Mouse (Mus musculus) embryonic facial prominence, embryonic 10.5 days (tissue): ENCODE data around the gene Pogk. TPM values are rescaled to one million over a fixed set of nuclear protein-coding genes. Genes with fewer than 3 reads are reported as not detected.

Experiments
- DNase-seq: peaks from one replicate; pipeline ENCODE4 v3.0.0-alpha.2; 2017; ENCODE audit warnings: low spot score
- H3K27ac ChIP-seq: fragments of 300-500 bp; sonication (generic); replicated peaks from 2 replicates; pipeline ENCODE4 v1.5.1; 2016; ENCODE audit warnings: mild to moderate bottlenecking
- H3K27me3 ChIP-seq: fragments of 300-500 bp; sonication (generic); replicated peaks from 2 replicates; pipeline ENCODE4 v1.6.1; 2016; ENCODE audit warnings: low read depth, mild to moderate bottlenecking; ENCODE audit not compliant: poor library complexity, severe bottlenecking
- H3K36me3 ChIP-seq: fragments of 300-500 bp; sonication (generic); replicated peaks from 2 replicates; pipeline ENCODE4 v1.6.1; 2016; ENCODE audit warnings: mild to moderate bottlenecking, moderate library complexity
- H3K4me1 ChIP-seq: fragments of 300-500 bp; sonication (generic); 2 replicates; pipeline ENCODE4 v1.6.1; 2016
- H3K4me3 ChIP-seq: fragments of 300-500 bp; sonication (generic); 2 replicates; pipeline ENCODE4 v1.5.1; 2016; ENCODE audit warnings: mild to moderate bottlenecking, moderate library complexity
- H3K9me3 ChIP-seq: fragments of 300-500 bp; sonication (generic); 2 replicates; pipeline ENCODE4 v1.6.1; 2016; ENCODE audit warnings: mild to moderate bottlenecking
- WGBS: fragments of 180-500 bp; shearing (Covaris S2); methylation state at CpG from one replicate; pipeline ENCODE4 v1.1.7; 2016; 5-methylcytosine and 5-hydroxymethylcytosine counted together
- polyA plus RNA-seq: library from polyadenylated mRNA; unstranded; fragments of >200 nt; fragmentation: Nextera tagmentation; extraction: Ambion mirVana; gene quantifications from 2 replicates; pipeline ENCODE4 v1.2.1, GENCODE M21; 2016

Gene Pogk
- polyA plus RNA-seq: 27.5 and 28.2 TPM in 2 replicates

DNA sequence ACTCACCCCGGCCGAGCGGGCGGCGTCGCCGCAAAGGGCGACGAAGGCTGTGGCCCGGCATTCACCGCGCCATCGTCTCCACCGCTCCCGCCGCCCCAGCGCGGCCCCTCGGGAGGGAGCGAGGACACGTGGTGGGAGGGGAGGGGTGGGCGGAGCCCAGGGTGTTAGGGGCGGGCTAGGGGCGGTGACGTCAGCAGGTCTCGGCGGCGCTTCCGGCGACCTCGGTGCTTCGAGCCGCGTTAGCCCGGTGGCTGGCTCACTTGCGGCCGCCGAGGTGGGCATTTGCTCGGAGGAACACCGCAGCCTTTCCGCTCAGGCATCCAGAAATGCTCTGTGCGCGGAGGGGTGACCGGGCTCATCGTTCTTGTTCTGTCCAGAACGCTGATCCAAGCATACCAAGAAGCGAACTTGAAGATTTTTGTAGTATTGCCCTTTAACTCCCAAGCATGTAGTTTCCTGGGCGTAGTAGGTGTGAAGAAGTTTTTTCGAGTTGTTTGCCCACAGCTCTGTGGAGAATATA is at the start of gene Pogk:
TSS of gene Pogk (minus strand) at position 163 of the 520 bp plus-strand sequence.
- Histone ChIP-seq H3K4me3 (peak within 1 kb of the TSS; percentile 84), H3K4me1 (peaks cover 24% of the 10 kb centered on the region), H3K9me3 (peaks cover 15% of the 10 kb centered on the region), H3K27me3 (no peaks in the 10 kb centered on the region), H3K36me3 (peaks cover 36% of the 10 kb centered on the region), H3K27ac (peak within 1 kb of the TSS; percentile 97)
- WGBS: 7% methylated on average over 49 of the region's 49 CpGs
- peak; percentile 93 for DNase-seq

DNA sequence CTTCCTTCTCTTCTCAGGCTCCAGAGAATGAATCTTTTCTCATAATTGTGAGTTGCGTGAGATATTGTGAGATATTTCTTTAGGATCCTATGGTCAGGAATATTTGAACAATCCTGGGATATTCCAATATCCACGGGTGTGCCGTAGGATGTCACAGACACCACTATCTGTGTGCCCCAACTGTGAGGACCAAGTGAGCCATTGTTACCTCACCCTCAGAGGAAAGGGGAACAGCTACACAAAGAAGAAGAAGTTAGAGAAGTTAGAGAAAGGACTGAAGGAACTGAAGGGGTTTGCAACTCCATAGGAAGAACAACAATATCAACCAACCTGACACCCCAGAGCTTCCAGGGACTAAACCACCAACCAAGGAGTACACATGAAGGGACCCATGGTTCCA is 32.3 kb upstream of the Pogk start:
- Histone ChIP-seq H3K36me3 (no peaks in the 10 kb centered on the region), H3K27me3 (no peaks in the 10 kb centered on the region), H3K4me3 (no peak overlapping the region), H3K4me1 (0 out of 2 replicates have a peak, but pooled peaks cover 4% of the 10 kb centered on the region), H3K27ac (no peak overlapping the region), H3K9me3 (no peaks in the 10 kb centered on the region)
- 90% methylated on average over 3 of the region's 3 CpGs for WGBS
- DNase-seq: no peak

GRCm38 (mm10) chr1:166439426-166439825 is 29.8 kb upstream of the Pogk start:
- Histone ChIP-seq H3K4me1 (no peaks in the 10 kb centered on the region), H3K27ac (no peak overlapping the region), H3K4me3 (no peak overlapping the region), H3K36me3 (no peaks in the 10 kb centered on the region), H3K9me3 (no peaks in the 10 kb centered on the region), H3K27me3 (no peaks in the 10 kb centered on the region)
- DNase-seq: no peak
- 69% methylated on average over 6 of the region's 6 CpGs for WGBS

DNA sequence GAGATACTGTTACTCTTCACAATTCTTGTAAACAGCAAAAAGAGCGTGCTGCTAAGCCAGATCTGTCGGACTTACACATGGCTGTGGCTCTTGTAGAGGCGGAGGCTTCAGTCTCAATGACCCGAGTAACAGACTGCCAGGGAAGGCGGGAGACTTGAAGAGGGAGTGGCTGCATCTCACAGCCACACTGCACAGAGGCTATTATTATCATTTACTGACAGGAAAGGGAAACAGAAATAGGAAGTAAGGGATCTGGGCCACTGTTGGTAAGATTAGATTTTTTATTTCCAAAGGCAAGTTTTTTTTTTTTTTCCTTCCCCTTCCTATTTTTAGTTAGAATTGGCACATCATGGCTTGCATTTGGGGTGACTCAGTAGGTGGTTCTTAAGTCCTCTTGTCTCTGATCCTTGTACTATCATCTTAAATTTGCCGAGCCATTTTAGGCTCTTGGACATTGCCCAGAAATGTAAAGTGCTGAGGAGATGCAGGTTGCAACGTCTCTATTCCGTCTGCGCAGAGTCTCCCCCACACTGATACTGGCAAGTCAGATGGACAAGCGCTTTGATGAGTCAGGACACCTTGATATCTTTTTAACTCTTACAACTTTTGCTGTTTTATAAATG is 20.3 kb upstream of the Pogk start:
- no peak for DNase-seq
- H3K4me1 ChIP-seq: no peaks in the 10 kb centered on the region
- 71% methylated on average over 10 of the region's 10 CpGs for WGBS

DNA sequence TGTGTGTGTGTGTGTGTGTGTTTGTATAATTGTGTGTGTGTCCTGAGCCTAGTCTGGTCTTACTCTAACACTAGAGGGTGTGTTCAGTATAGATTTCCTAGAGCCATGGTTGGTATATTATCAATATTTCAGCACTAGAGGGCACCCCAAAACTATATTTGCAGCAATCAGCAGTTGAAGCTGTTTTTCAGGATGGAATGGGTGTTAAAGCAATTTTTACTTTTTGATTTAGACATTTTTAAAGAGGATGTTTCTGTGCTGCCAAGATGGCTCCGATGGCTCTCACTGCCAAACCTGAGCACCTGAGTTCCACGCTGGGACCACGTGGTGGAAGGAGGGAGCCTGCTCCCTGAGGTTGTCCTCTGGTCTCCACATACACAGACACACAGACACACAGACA is 19.4 kb upstream of the Pogk start:
- H3K4me3 ChIP-seq: no peak overlapping the region
- 68% methylated on average over 3 of the region's 3 CpGs for WGBS
- no peaks in the 10 kb centered on the region for H3K36me3 ChIP-seq
- no peak for DNase-seq
- no peaks in the 10 kb centered on the region for H3K4me1 ChIP-seq
- H3K9me3 ChIP-seq: no peaks in the 10 kb centered on the region
- no peaks in the 10 kb centered on the region for H3K27me3 ChIP-seq
- H3K27ac ChIP-seq: no peak overlapping the region

More for the DNA sequence above, 20.3 kb upstream of the Pogk start:
- Histone ChIP-seq H3K27ac (no peak overlapping the region), H3K9me3 (no peaks in the 10 kb centered on the region), H3K27me3 (no peaks in the 10 kb centered on the region), H3K36me3 (no peaks in the 10 kb centered on the region), H3K4me3 (no peak overlapping the region)

- H3K27ac ChIP-seq: no peak overlapping the region
- WGBS: 86% methylated on average over 3 of the region's 3 CpGs
- no peak for DNase-seq
These were observed 2.6 kb upstream of the Pogk start for GRCm38 (mm10) chr1:166412266-166412665.

GRCm38 (mm10) chr1:166411541-166411940 is 1.9 kb upstream of the Pogk start:
- H3K4me3 ChIP-seq: no peak overlapping the region
- peaks cover 24% of the 10 kb centered on the region for H3K4me1 ChIP-seq
- 98% methylated on average over 1 of the region's 1 CpGs for WGBS
- DNase-seq: no peak
- H3K36me3 ChIP-seq: peaks cover 18% of the 10 kb centered on the region
- H3K27me3 ChIP-seq: no peaks in the 10 kb centered on the region
- H3K9me3 ChIP-seq: peaks cover 15% of the 10 kb centered on the region
- no peak overlapping the region for H3K27ac ChIP-seq

More at GRCm38 (mm10) chr1:166412266-166412665, 2.6 kb upstream of the Pogk start:
- peaks cover 24% of the 10 kb centered on the region for H3K4me1 ChIP-seq
- H3K36me3 ChIP-seq: peaks cover 11% of the 10 kb centered on the region
- peaks cover 15% of the 10 kb centered on the region for H3K9me3 ChIP-seq
- H3K4me3 ChIP-seq: no peak overlapping the region
- no peaks in the 10 kb centered on the region for H3K27me3 ChIP-seq

DNA sequence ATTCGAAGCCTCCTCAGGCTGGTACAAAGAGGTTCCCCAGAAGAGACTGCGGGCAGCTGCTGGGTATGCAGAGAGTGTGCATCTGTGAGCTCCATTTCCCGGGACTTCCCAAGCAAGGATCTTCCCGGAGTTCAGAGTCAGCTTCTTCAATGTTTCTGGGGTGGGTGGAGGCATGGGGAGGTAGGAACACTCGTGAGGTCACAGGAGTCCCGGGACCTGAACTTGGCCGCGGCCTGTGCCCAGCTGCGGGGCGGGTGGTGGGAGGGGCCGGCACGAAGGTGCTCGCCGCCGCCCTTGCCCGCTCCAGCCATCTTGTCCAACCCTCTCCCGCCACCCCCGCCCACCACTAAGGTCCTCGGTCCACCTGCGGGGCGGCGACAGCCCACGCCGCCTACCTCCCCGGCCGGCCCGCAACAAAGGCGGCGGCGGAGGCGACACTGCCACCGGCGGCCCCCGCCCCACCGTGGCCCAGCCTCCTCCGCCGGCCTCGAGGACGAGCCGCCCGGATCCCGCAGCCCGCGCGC is 424 bp downstream of the Pogk start:
- H3K9me3 ChIP-seq: peaks cover 15% of the 10 kb centered on the region
- DNase-seq: peak; percentile 70
- H3K36me3 ChIP-seq: peaks cover 41% of the 10 kb centered on the region
- H3K27ac ChIP-seq: peak overlapping the region; percentile 97
- peaks cover 24% of the 10 kb centered on the region for H3K4me1 ChIP-seq
- H3K4me3 ChIP-seq: peak overlapping the region; percentile 84
- WGBS: 2% methylated on average over 45 of the region's 45 CpGs
- no peaks in the 10 kb centered on the region for H3K27me3 ChIP-seq

GRCm38 (mm10) chr1:166403846-166404245 is 5.8 kb downstream of the Pogk start:
- Histone ChIP-seq H3K27ac (no peak overlapping the region), H3K27me3 (no peaks in the 10 kb centered on the region), H3K4me1 (peaks cover 10% of the 10 kb centered on the region), H3K36me3 (peaks cover 95% of the 10 kb centered on the region), H3K4me3 (no peak overlapping the region), H3K9me3 (no peaks in the 10 kb centered on the region)
- DNase-seq: no peak
- WGBS: 92% methylated on average over 3 of the region's 3 CpGs

GRCm38 (mm10) chr1:166402003-166402402 is 7.7 kb downstream of the Pogk start:
- no peaks in the 10 kb centered on the region for H3K27me3 ChIP-seq
- H3K9me3 ChIP-seq: no peaks in the 10 kb centered on the region
- no peaks in the 10 kb centered on the region for H3K4me1 ChIP-seq
- H3K36me3 ChIP-seq: peaks cover 100% of the 10 kb centered on the region
- H3K4me3 ChIP-seq: no peak overlapping the region
- no peak for DNase-seq
- no peak overlapping the region for H3K27ac ChIP-seq
- WGBS: 91% methylated on average over 4 of the region's 4 CpGs

DNA sequence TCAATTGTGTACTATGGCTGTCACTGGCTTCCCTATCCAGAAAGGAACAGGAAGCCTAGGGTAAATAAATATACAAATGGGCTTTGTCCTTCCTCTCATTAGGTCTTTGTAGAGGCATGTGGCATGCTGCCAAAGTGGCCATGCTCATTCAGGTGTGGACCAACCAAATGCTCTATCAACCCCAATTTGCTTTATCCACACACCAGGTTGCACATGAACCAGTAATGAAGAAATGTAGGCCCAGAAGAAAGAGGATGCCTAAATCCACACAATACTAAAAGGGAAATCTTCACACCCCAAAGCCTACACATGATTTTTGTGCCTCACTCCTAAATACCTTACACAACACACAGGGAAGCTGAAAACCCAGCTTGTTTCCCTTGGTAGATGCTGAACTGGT is 8.2 kb downstream of the Pogk start:
- Histone ChIP-seq H3K36me3 (peaks cover 100% of the 10 kb centered on the region), H3K27ac (no peak overlapping the region), H3K9me3 (no peaks in the 10 kb centered on the region), H3K27me3 (no peaks in the 10 kb centered on the region), H3K4me3 (no peak overlapping the region), H3K4me1 (no peaks in the 10 kb centered on the region)
- no peak for DNase-seq

GRCm38 (mm10) chr1:166396381-166396780 is 13.3 kb downstream of the Pogk start:
- DNase-seq: no peak
- Histone ChIP-seq H3K27ac (no peak overlapping the region), H3K27me3 (no peaks in the 10 kb centered on the region), H3K4me1 (no peaks in the 10 kb centered on the region), H3K36me3 (peaks cover 100% of the 10 kb centered on the region), H3K4me3 (no peak overlapping the region), H3K9me3 (no peaks in the 10 kb centered on the region)
- 92% methylated on average over 6 of the region's 6 CpGs for WGBS

- peaks cover 100% of the 10 kb centered on the region for H3K36me3 ChIP-seq
- no peaks in the 10 kb centered on the region for H3K27me3 ChIP-seq
- no peaks in the 10 kb centered on the region for H3K9me3 ChIP-seq
- H3K27ac ChIP-seq: no peak overlapping the region
- DNase-seq: no peak
- WGBS: 86% methylated on average over 5 of the region's 5 CpGs
- no peak overlapping the region for H3K4me3 ChIP-seq
- H3K4me1 ChIP-seq: no peaks in the 10 kb centered on the region
These were observed 14.0 kb downstream of the Pogk start for GRCm38 (mm10) chr1:166395661-166396060.
